Mouse (Mus musculus): Measurements from ENCODE around the gene Rdh8. TPM values are rescaled to one million over a fixed set of nuclear protein-coding genes. Genes with fewer than 3 reads are reported as not detected.

Rdh8 gene
- polyA plus RNA-seq, 1 experiment from 2014 or later, result not detected

DNA sequence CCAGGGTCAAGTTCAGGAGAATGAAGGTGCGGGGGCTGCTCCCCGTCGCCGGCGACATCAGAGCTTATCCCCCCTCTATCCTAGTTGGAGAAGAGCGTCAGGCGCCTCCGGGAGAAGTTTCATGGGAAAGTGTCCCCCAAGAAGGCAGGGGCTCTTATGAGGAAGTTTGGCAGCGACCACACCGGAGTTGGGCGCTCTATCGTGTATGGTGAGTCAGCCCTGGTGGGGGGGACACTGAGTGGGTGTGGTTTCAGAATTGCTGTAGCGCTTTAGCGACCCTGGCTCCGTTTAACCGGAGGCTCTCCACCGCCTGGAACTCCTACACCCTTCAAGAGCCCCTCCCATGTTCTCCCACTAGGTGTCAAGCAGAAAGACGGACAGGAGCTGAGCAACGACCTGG, 50.9 kb downstream of the Rdh8 start:
- H3K9ac ChIP-seq (replicated peaks), result peak overlapping the region; percentile 55; the same call in 1 of the 2 replicates
- ATAC-seq (ENCODE audit: insufficient number of reproducible peaks, insufficient read depth, low FRiP score, low TSS enrichment, low read depth), result no peak

DNA sequence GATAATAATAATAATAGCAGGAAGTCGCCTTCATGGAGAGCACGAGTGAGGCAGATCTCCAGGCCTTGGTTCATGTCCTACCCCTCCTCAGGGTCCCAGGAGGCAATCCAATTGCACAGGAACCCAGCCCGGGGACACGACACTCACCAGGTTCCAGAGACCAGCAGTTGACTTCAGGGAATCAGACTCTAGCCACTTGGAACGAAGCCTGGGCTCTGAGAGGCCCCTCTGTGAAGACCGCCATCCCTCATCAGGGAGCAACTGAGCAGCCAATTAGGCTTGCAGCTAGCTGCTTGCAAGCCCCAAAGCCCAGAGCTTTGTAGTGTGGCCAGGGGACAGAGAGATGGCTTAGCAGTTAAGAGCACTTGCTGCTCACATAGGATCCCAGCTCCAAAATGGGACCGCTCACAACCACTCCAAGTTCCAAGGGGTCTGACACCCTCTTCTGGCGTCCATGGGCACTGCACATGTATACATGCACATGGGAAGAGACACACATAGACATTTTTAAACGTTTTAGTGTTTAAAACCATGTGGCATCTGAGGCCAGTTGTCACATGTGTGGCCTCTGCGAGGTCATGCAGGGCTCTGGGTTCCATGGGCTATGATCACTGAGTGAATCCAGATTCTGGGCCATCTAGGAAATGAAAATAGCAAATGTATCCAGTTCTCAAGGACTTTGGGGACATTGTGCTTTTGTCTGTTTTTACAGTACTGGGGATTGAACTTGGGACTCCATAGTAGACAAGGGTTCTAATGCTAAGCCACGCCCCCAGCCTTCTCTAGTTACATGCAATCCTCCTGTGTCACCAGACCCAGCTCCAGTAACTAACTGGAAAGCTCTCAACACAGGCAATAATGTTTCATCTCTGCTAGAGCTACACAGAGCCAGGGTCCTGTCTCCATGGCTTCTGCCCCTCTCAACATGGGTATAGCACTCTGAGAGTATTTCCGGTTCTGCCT, 52.2 kb downstream of the Rdh8 start:
- Histone ChIP-seq H3K4me2 (no peak overlapping the region), H3K4me1 (replicated peaks) (peaks cover 9% of the 10 kb centered on the region; the same call in 1 of the 2 replicates), H3K36me3 (no peaks in the 10 kb centered on the region), H3K27ac (no peak overlapping the region), H3K9me3 (no peaks in the 10 kb centered on the region), H3K27me3 (peaks cover 64% of the 10 kb centered on the region), H3K9ac (replicated peaks) (no peak overlapping the region), H3K4me3 (replicated peaks) (no peak overlapping the region)
- ATAC-seq (ENCODE audit: insufficient number of reproducible peaks, insufficient read depth, low FRiP score, low TSS enrichment, low read depth), result no peak
- 77% methylated on average over 12 of the region's 12 CpGs for WGBS

More for the DNA sequence above, 50.9 kb downstream of the Rdh8 start:
- 5% methylated on average over 19 of the region's 19 CpGs for WGBS
- Histone ChIP-seq H3K27ac (no peak overlapping the region), H3K9me3 (no peaks in the 10 kb centered on the region), H3K4me1 (replicated peaks) (peaks cover 9% of the 10 kb centered on the region; the same call in 1 of the 2 replicates), H3K27me3 (peaks cover 68% of the 10 kb centered on the region), H3K4me3 (replicated peaks) (peak overlapping the region; percentile 41), H3K36me3 (no peaks in the 10 kb centered on the region), H3K4me2 (peak overlapping the region; percentile 55)

DNA sequence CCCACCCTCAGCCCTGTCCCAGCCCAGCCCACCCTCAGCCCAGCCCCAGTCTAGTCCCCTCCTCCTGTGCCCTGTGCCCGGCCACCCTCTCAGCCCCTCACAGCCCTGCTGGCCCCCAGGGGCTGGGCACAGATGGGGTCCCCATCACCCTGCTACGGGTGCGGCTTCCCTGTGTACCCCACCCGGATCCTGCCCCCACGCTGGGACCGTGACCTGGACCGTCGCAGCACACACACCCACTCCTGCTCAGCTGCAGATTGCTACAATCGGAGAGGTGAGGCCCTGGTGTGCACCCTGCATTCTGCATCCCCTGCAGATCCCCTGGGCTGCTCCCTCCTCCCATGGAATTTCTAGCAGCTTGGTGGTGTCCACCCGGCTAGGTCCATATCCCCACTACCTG, 54.7 kb downstream of the Rdh8 start:
- no peak overlapping the region for H3K9ac ChIP-seq (replicated peaks)
- ATAC-seq (ENCODE audit: insufficient number of reproducible peaks, insufficient read depth, low FRiP score, low TSS enrichment, low read depth), result no peak
- H3K36me3 ChIP-seq, result no peaks in the 10 kb centered on the region
- no peak overlapping the region for H3K27ac ChIP-seq
- peaks cover 41% of the 10 kb centered on the region for H3K27me3 ChIP-seq
- H3K4me2 ChIP-seq, result no peak overlapping the region
- no peak overlapping the region for H3K4me3 ChIP-seq (replicated peaks)
- WGBS, result 87% methylated on average over 10 of the region's 10 CpGs
- H3K4me1 ChIP-seq (replicated peaks), result peaks cover 12% of the 10 kb centered on the region; the same call in 1 of the 2 replicates
- H3K9me3 ChIP-seq, result no peaks in the 10 kb centered on the region

DNA sequence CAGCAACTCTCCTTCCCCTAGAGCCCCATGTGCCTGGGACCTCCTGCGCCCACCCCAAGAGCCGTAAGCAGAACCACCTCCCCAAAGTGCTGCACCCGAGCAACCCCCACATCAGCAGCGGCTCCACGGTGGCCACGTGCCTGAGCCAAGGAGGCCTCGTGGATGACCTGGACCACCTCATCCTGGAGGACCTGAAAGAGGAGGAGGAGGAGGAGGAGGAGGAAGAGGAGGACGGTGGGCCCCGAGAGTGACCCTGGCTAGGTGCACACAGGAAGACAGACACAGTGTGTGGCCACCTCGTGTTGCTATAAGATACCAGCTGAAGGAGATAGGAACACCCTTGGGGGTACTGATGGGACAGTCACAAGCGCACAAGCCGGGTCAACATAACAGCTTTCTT, 55.2 kb downstream of the Rdh8 start:
- H3K27ac ChIP-seq, result no peak overlapping the region
- H3K4me2 ChIP-seq, result no peak overlapping the region
- no peak overlapping the region for H3K9ac ChIP-seq (replicated peaks)
- no peaks in the 10 kb centered on the region for H3K36me3 ChIP-seq
- H3K27me3 ChIP-seq, result peaks cover 36% of the 10 kb centered on the region
- no peak overlapping the region for H3K4me3 ChIP-seq (replicated peaks)
- H3K9me3 ChIP-seq, result no peaks in the 10 kb centered on the region
- WGBS, result 85% methylated on average over 12 of the region's 12 CpGs
- ATAC-seq (ENCODE audit: insufficient number of reproducible peaks, insufficient read depth, low FRiP score, low TSS enrichment, low read depth), result no peak
- H3K4me1 ChIP-seq (replicated peaks), result peaks cover 10% of the 10 kb centered on the region; the same call in 1 of the 2 replicates

DNA sequence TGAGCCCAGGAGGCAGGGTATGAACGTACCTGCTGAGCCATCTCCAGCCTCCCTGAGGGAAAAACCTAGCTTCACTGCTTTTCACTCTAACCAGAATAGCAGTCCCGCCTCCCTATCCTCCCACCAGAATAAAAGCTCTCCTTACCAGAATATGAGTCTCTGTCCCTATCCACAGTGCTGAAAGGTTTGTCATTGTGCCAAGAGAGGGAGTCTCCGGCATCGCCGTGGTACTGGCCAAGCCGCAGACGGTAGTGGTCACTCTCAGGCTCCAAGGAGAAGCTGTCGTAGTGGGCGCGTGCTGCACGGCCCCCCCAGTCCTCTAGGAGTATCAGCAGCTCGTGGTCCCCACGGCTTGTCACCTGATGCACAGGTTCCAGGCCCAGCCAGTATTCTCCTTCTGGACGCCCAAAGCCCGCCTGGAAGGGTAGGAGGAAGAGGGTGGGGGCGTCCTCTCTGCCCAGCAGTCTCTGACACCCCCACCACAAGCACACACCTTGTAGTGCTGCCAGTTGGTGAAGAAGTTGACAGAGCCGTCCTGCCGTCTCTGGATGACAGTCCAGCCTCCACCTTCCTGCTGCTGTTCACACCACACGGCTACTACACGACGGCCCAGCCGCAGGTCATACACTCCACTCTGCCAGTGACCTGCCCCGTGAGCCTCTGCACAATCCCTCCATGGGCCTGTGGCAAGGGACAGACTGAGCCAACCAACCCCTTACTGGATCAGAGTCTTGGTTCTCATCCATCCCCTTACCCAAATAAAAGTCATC, 56.9 kb downstream of the Rdh8 start:
- H3K36me3 ChIP-seq, result no peaks in the 10 kb centered on the region
- peaks cover 19% of the 10 kb centered on the region for H3K27me3 ChIP-seq
- WGBS, result 62% methylated on average over 23 of the region's 23 CpGs
- H3K9ac ChIP-seq (replicated peaks), result 0 out of 2 replicates have a peak overlapping the region, but pooled peaks have one; percentile 18
- no peak for ATAC-seq (ENCODE audit: insufficient number of reproducible peaks, insufficient read depth, low FRiP score, low TSS enrichment, low read depth)
- H3K9me3 ChIP-seq, result no peaks in the 10 kb centered on the region
- no peak overlapping the region for H3K27ac ChIP-seq
- H3K4me1 ChIP-seq (replicated peaks), result 0 out of 2 replicates have a peak, but pooled peaks cover 3% of the 10 kb centered on the region
- H3K4me3 ChIP-seq (replicated peaks), result no peak overlapping the region
- H3K4me2 ChIP-seq, result no peak overlapping the region

Other genes starting within 250 kb of the Rdh8 start
- 21.4 and 23.2 TPM in 2 replicates for gene Zfp846, start 237.2 kb upstream of the Rdh8 start, polyA plus RNA-seq (2016; fragmentation: Nextera tagmentation; extraction: Ambion mirVana)
- gene Ubl5, start 175.6 kb upstream of the Rdh8 start, polyA plus RNA-seq (2016; fragmentation: Nextera tagmentation; extraction: Ambion mirVana), result 395 and 428 TPM in 2 replicates
- 20.9 and 21.0 TPM in 2 replicates for gene Fbxl12, start 173.7 kb upstream of the Rdh8 start, polyA plus RNA-seq (2016; fragmentation: Nextera tagmentation; extraction: Ambion mirVana)
- gene Pin1, start 166.4 kb upstream of the Rdh8 start, polyA plus RNA-seq (2016; fragmentation: Nextera tagmentation; extraction: Ambion mirVana), result 52.2 and 52.7 TPM in 2 replicates
- gene Olfm2, start 72.2 kb upstream of the Rdh8 start, polyA plus RNA-seq (2016; fragmentation: Nextera tagmentation; extraction: Ambion mirVana), result 2.9 and 3.3 TPM in 2 replicates
- gene Col5a3, start 3.4 kb upstream of the Rdh8 start, polyA plus RNA-seq (2016; fragmentation: Nextera tagmentation; extraction: Ambion mirVana), result 0.28 and 0.55 TPM in 2 replicates
- 3.1 TPM in 2 replicates for gene A230050P20Rik, start 50.1 kb downstream of the Rdh8 start, polyA plus RNA-seq (2016; fragmentation: Nextera tagmentation; extraction: Ambion mirVana)
- 2.2 and 2.3 TPM in 2 replicates for gene Angptl6, start 61.2 kb downstream of the Rdh8 start, polyA plus RNA-seq (2016; fragmentation: Nextera tagmentation; extraction: Ambion mirVana)
- gene Ppan, start 69.7 kb downstream of the Rdh8 start, polyA plus RNA-seq (2016; fragmentation: Nextera tagmentation; extraction: Ambion mirVana), result 78.9 and 82.1 TPM in 2 replicates
- gene Eif3g, start 80.1 kb downstream of the Rdh8 start, polyA plus RNA-seq (2016; fragmentation: Nextera tagmentation; extraction: Ambion mirVana), result 328 and 335 TPM in 2 replicates
- 135 and 144 TPM in 2 replicates for gene Dnmt1, start 141.4 kb downstream of the Rdh8 start, polyA plus RNA-seq (2016; fragmentation: Nextera tagmentation; extraction: Ambion mirVana)
- gene S1pr2, start 158.3 kb downstream of the Rdh8 start, polyA plus RNA-seq (2016; fragmentation: Nextera tagmentation; extraction: Ambion mirVana), result 52.9 and 53.4 TPM in 2 replicates
- 134 and 135 TPM in 2 replicates for gene Mrpl4, start 184.2 kb downstream of the Rdh8 start, polyA plus RNA-seq (2016; fragmentation: Nextera tagmentation; extraction: Ambion mirVana)
- 8.8 and 8.9 TPM in 2 replicates for gene Icam1, start 197.5 kb downstream of the Rdh8 start, polyA plus RNA-seq (2016; fragmentation: Nextera tagmentation; extraction: Ambion mirVana)
- 1.9 and 2.5 TPM in 2 replicates for gene Icam4, start 210.9 kb downstream of the Rdh8 start, polyA plus RNA-seq (2016; fragmentation: Nextera tagmentation; extraction: Ambion mirVana)
- gene Icam5, start 213.6 kb downstream of the Rdh8 start, polyA plus RNA-seq (2016; fragmentation: Nextera tagmentation; extraction: Ambion mirVana), result 0.22 TPM in 1 of 2 replicates, not detected in the other
- gene Zglp1, start 248.6 kb downstream of the Rdh8 start, polyA plus RNA-seq (2016; fragmentation: Nextera tagmentation; extraction: Ambion mirVana), result 0.68 and 1.5 TPM in 2 replicates